8 mouse cellular contexts compared by ENCODE assay signal in genomic region chr6:73221958-73222735, GRCm38 (mm10). TPM values are rescaled to one million over a fixed set of nuclear protein-coding genes. Genes with fewer than 3 reads are reported as not detected.
DNase-seq lines count a peak whose midpoint lies in the region; ATAC-seq lines count a peak whose summit lies in the region.

No protein-coding gene starts in this region.

- peak overlapping the region; percentile 28; the same call in 1 of the 2 replicates for H3K9ac ChIP-seq in heart, embryonic 12.5 days
- H3K9ac ChIP-seq in embryonic facial prominence, embryonic 13.5 days = peak overlapping the region; percentile 44; the same call in 1 of the 2 replicates
- peak overlapping the region; percentile 43 for H3K9ac ChIP-seq in hindbrain, embryonic 15.5 days
- H3K9ac ChIP-seq in liver, embryonic 15.5 days = no peak overlapping the region

- no peaks in the 10 kb centered on the region for H3K9me3 ChIP-seq in heart, embryonic 12.5 days (replicated peaks)
- no peaks in the 10 kb centered on the region for H3K9me3 ChIP-seq in embryonic facial prominence, embryonic 13.5 days
- no peaks in the 10 kb centered on the region for H3K9me3 ChIP-seq in hindbrain, embryonic 15.5 days
- H3K9me3 ChIP-seq in liver, embryonic 15.5 days (replicated peaks) = no peaks in the 10 kb centered on the region

- peak overlapping the region; percentile 41 for H3K4me3 ChIP-seq in heart, embryonic 12.5 days
- peak overlapping the region; percentile 42 for H3K4me3 ChIP-seq in embryonic facial prominence, embryonic 13.5 days
- peak overlapping the region; percentile 42 for H3K4me3 ChIP-seq in hindbrain, embryonic 15.5 days
- H3K4me3 ChIP-seq in liver, embryonic 15.5 days (replicated peaks) = peak overlapping the region; percentile 39

- peaks cover 6% of the 10 kb centered on the region; the same call in 1 of the 2 replicates for H3K4me1 ChIP-seq in heart, embryonic 12.5 days (replicated peaks)
- peaks cover 14% of the 10 kb centered on the region for H3K4me1 ChIP-seq in embryonic facial prominence, embryonic 13.5 days
- peaks cover 9% of the 10 kb centered on the region for H3K4me1 ChIP-seq in hindbrain, embryonic 15.5 days (replicated peaks)
- H3K4me1 ChIP-seq in liver, embryonic 15.5 days (replicated peaks) = peaks cover 8% of the 10 kb centered on the region

- DNase-seq in heart, postnatal 25 days (ENCODE audit: low spot score) = no peak
- DNase-seq in ES-CJ7 (ENCODE audit: low read depth, low spot score) = peak; percentile 34
- peak; percentile 10 for DNase-seq in skeletal muscle tissue, adult 2 months (ENCODE audit: low read depth, low spot score)
- DNase-seq in thymus, postnatal 25 days = no peak

- H3K36me3 ChIP-seq in heart, embryonic 12.5 days = 0 out of 2 replicates have a peak, but pooled peaks cover 3% of the 10 kb centered on the region
- H3K36me3 ChIP-seq in embryonic facial prominence, embryonic 13.5 days = no peaks in the 10 kb centered on the region
- H3K36me3 ChIP-seq in hindbrain, embryonic 15.5 days = no peaks in the 10 kb centered on the region
- no peaks in the 10 kb centered on the region for H3K36me3 ChIP-seq in liver, embryonic 15.5 days (replicated peaks)

- 28% methylated on average over 23 of the region's 23 CpGs for WGBS in heart, embryonic 12.5 days
- WGBS in embryonic facial prominence, embryonic 13.5 days = 31% methylated on average over 20 of the region's 23 CpGs
- WGBS in hindbrain, embryonic 15.5 days = 29% methylated on average over 23 of the region's 23 CpGs
- 37% methylated on average over 23 of the region's 23 CpGs for WGBS in liver, embryonic 15.5 days (ENCODE audit: insufficient replicate concordance)

- ATAC-seq in heart, embryonic 12.5 days (ENCODE audit: insufficient number of reproducible peaks, low FRiP score) = peak; percentile 64; the same call in 1 of the 2 replicates
- ATAC-seq in embryonic facial prominence, embryonic 13.5 days (ENCODE audit: insufficient number of reproducible peaks, insufficient read depth, low FRiP score, low TSS enrichment, low read depth) = 0 out of 2 replicates have a peak, but pooled peaks have one; percentile 40
- ATAC-seq in hindbrain, embryonic 15.5 days (ENCODE audit: low FRiP score, low read depth) = peak; percentile 68
- ATAC-seq in liver, embryonic 15.5 days (ENCODE audit: insufficient read depth) = peak; percentile 66

- H3K27ac ChIP-seq in heart, embryonic 12.5 days (ENCODE audit: poor library complexity, severe bottlenecking) = peak overlapping the region; percentile 78
- peak overlapping the region; percentile 33 for H3K27ac ChIP-seq in embryonic facial prominence, embryonic 13.5 days
- H3K27ac ChIP-seq in hindbrain, embryonic 15.5 days (replicated peaks) = peak overlapping the region; percentile 72
- H3K27ac ChIP-seq in liver, embryonic 15.5 days (replicated peaks) = no peak overlapping the region

- peak overlapping the region; percentile 63 for H3K4me2 ChIP-seq in heart, embryonic 12.5 days
- peak overlapping the region; percentile 69 for H3K4me2 ChIP-seq in embryonic facial prominence, embryonic 13.5 days
- H3K4me2 ChIP-seq in hindbrain, embryonic 15.5 days = peak overlapping the region; percentile 77
- H3K4me2 ChIP-seq in liver, embryonic 15.5 days = peak overlapping the region; percentile 65

- no peaks in the 10 kb centered on the region for H3K27me3 ChIP-seq in heart, embryonic 12.5 days (replicated peaks)
- no peaks in the 10 kb centered on the region for H3K27me3 ChIP-seq in embryonic facial prominence, embryonic 13.5 days
- no peaks in the 10 kb centered on the region for H3K27me3 ChIP-seq in hindbrain, embryonic 15.5 days
- no peaks in the 10 kb centered on the region for H3K27me3 ChIP-seq in liver, embryonic 15.5 days

- intact Hi-C loops in heart, postnatal 25 days (cut with DNase I) = loop anchor here (10.0 kb wide), 1 partner anchor 577 kb away; no protein-coding TSS in a partner anchor

RNA-seq across cellular contexts. Expression of gene Dnah6, which starts 0.7 kb away (rescaled TPM):
- 0.04 and 0.06 TPM in 2 replicates for polyA plus RNA-seq in heart, embryonic 12.5 days (2016; fragmentation: Nextera tagmentation; extraction: Ambion mirVana)
- total RNA-seq in heart, postnatal 25 days (2021) = under 1 TPM; 0.08 to 0.11 TPM
- not detected in 2 replicates for polyA plus RNA-seq in embryonic facial prominence, embryonic 13.5 days (2015; fragmentation: Nextera tagmentation; extraction: Ambion mirVana)
- polyA plus RNA-seq in hindbrain, embryonic 15.5 days (2015; fragmentation: Nextera tagmentation; extraction: Ambion mirVana) = 0.32 and 0.34 TPM in 2 replicates
- 0.01 and 0.02 TPM in 2 replicates for polyA plus RNA-seq in liver, embryonic 15.5 days (2015; fragmentation: Nextera tagmentation; extraction: Ambion mirVana)

RNA-seq across cellular contexts. Expression of gene Suclg1, which starts 26.0 kb away (rescaled TPM):
- 240 and 261 TPM in 2 replicates for polyA plus RNA-seq in heart, embryonic 12.5 days (2016; fragmentation: Nextera tagmentation; extraction: Ambion mirVana)
- 100 to 1,000 TPM; 581 TPM for total RNA-seq in heart, postnatal 25 days (2021)
- 156 and 158 TPM in 2 replicates for polyA plus RNA-seq in embryonic facial prominence, embryonic 13.5 days (2015; fragmentation: Nextera tagmentation; extraction: Ambion mirVana)
- 132 and 135 TPM in 2 replicates for polyA plus RNA-seq in hindbrain, embryonic 15.5 days (2015; fragmentation: Nextera tagmentation; extraction: Ambion mirVana)
- 130 and 131 TPM in 2 replicates for polyA plus RNA-seq in liver, embryonic 15.5 days (2015; fragmentation: Nextera tagmentation; extraction: Ambion mirVana)

Comparison
In these comparisons a context has a peak if more than half of its experiments do, and no peak if none do; other contexts are left out.
1. DNase-seq: peak in ES-CJ7 (single experiment) and skeletal muscle tissue, adult 2 months (single experiment); none in heart, postnatal 25 days (single experiment) and thymus, postnatal 25 days (single experiment).
2. Peak in every context shown above with its lines, with median percentiles within 50 percentile points of each other: ATAC-seq, H3K4me2 ChIP-seq and H3K4me3 ChIP-seq.